Mouse (Mus musculus) layer of hippocampus, adult 11-12 months (tissue): ENCODE measurements around the gene Nuf2.

Experiments used
- DNase-seq: peaks from one replicate; pipeline ENCODE4 v3.0.0; 2022; ENCODE audit warnings: low spot score

Nuf2 gene

GRCm38 (mm10) chr1:169467791-169468190 lies 63.5 kb downstream of the Nuf2 start:
- peak; percentile 53 for DNase-seq

GRCm38 (mm10) chr1:169462386-169463115 lies 68.7 kb downstream of the Nuf2 start:
- peak; percentile 85 for DNase-seq

- peak; percentile 44 for DNase-seq
Measured at GRCm38 (mm10) chr1:169459071-169459782, 72.0 kb downstream of the Nuf2 start.
